Mouse (Mus musculus): Measurements from ENCODE around the gene Madcam1. TPM values are rescaled to one million over a fixed set of nuclear protein-coding genes. Genes with fewer than 3 reads are reported as not detected.

Madcam1 gene
- polyA plus RNA-seq, 1 experiment from 2014 or later: 16.9 TPM

DNA sequence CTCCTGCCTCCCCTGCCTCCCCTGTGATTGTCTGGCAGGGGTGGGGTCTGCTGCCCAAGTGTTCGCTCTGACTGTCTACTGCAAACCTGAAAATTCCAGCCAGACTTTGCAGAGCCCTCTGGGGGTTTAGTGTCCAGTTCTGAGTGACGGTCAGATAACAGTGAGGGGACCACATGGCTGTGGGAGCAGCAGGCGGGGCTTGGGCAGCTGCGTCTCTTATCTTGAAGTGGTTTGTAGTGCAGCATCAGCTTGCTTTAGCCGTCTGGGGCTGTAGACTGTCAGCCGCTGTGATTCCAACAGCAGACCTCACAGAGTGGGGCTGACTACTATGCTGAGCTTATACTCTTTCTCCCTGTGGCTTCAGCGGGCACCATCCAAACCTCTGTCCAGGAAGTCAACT is 44.9 kb downstream of the Madcam1 start:
- no peak for TF ChIP-seq CTCF (IDR thresholded peaks at IDR 0.05; ENCODE audit: low read depth)
- Histone ChIP-seq H3K4me3 (ENCODE audit: low read depth, low read length) (no peak overlapping the region), H3K27me3 (replicated peaks; ENCODE audit: control insufficient read depth, insufficient read depth, low read length) (no peaks in the 10 kb centered on the region), H3K36me3 (ENCODE audit: control insufficient read depth, insufficient read depth) (peaks cover 38% of the 10 kb centered on the region), H3K27ac (ENCODE audit: low read depth, low read length) (no peak overlapping the region), H3K9me3 (ENCODE audit: control insufficient read depth) (no peaks in the 10 kb centered on the region), H3K9ac (ENCODE audit: low read depth, low read length) (no peak overlapping the region), H3K4me1 (replicated peaks; ENCODE audit: control insufficient read depth, insufficient read depth, low read length) (peaks cover 7% of the 10 kb centered on the region), H3K4me2 (replicated peaks; ENCODE audit: low read depth) (no peak overlapping the region)
- 47% methylated on average over 7 of the region's 7 CpGs for WGBS
- ATAC-seq: no peak

DNA sequence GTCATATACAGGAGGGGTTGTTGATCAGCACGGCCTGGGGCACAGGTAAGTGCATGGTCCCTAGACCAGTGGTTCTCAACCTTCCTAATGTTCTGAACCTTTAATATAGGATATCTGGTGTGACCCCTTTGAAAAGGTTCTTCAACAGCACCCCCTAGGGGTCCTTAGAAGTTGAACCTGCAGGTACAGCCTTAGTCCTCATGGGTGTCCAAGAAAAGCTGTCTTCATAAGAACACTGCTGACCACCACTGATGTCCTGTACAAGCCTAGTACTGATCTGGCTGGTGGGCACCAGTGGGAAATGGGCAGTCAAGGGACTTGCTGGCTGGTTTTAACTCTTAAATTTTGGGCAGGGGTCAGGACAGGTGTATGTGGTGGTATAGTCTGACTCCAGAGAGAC is 47.7 kb downstream of the Madcam1 start:
- H3K27me3 ChIP-seq (replicated peaks; ENCODE audit: control insufficient read depth, insufficient read depth, low read length): peaks cover 13% of the 10 kb centered on the region
- peaks cover 5% of the 10 kb centered on the region; the same call in 1 of the 2 replicates for H3K4me1 ChIP-seq (replicated peaks; ENCODE audit: control insufficient read depth, insufficient read depth, low read length)
- H3K4me3 ChIP-seq (ENCODE audit: low read depth, low read length): no peak overlapping the region
- H3K9me3 ChIP-seq (ENCODE audit: control insufficient read depth): no peaks in the 10 kb centered on the region
- ATAC-seq: no peak
- no peak overlapping the region for H3K9ac ChIP-seq (ENCODE audit: low read depth, low read length)
- no peak overlapping the region for H3K27ac ChIP-seq (ENCODE audit: low read depth, low read length)
- WGBS: 83% methylated on average over 1 of the region's 1 CpGs
- H3K36me3 ChIP-seq (ENCODE audit: control insufficient read depth, insufficient read depth): peaks cover 38% of the 10 kb centered on the region
- peak; percentile 59 for TF ChIP-seq CTCF (IDR thresholded peaks at IDR 0.05; ENCODE audit: low read depth)
- H3K4me2 ChIP-seq (replicated peaks; ENCODE audit: low read depth): no peak overlapping the region

DNA sequence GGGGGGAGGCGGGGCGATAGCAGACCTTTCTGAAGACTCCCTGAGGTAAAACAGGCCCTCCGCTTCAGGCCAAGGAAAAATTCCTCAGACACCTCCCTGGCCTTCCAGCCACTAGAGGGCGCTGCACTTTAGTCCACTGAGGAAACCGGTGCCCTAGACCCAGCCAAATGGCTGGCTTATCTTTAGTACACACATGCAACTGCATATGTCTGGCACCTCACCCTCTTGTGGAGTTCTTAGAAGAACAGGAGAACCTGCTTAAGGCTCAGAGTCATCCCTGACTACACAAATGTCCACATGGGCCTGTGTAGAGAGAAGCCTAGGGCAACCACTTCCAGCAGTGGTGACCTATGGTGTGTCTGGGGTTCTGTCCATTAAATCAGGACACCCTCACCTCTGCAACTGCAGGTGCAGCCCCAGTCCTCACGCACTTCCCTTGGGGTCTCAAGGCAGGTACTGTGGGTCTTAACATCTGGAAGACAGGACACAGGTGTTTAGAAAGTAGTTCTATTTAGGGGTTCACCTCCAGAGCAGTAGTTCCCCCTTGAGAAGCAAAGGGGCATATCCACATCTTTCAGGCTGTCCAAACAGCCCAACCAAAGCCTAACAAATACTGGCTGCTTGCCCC is 48.3 kb downstream of the Madcam1 start:
- H3K27me3 ChIP-seq (replicated peaks; ENCODE audit: control insufficient read depth, insufficient read depth, low read length): peaks cover 19% of the 10 kb centered on the region
- H3K4me1 ChIP-seq (replicated peaks; ENCODE audit: control insufficient read depth, insufficient read depth, low read length): peaks cover under 1% of the 10 kb centered on the region; the same call in 1 of the 2 replicates
- peak; percentile 42 for ATAC-seq
- H3K4me3 ChIP-seq (ENCODE audit: low read depth, low read length): no peak overlapping the region
- WGBS: 9% methylated on average over 6 of the region's 6 CpGs
- H3K9me3 ChIP-seq (ENCODE audit: control insufficient read depth): no peaks in the 10 kb centered on the region
- no peak overlapping the region for H3K9ac ChIP-seq (ENCODE audit: low read depth, low read length)
- H3K27ac ChIP-seq (ENCODE audit: low read depth, low read length): no peak overlapping the region
- no peak overlapping the region for H3K4me2 ChIP-seq (replicated peaks; ENCODE audit: low read depth)
- peaks cover 38% of the 10 kb centered on the region for H3K36me3 ChIP-seq (ENCODE audit: control insufficient read depth, insufficient read depth)
- TF ChIP-seq CTCF (IDR thresholded peaks at IDR 0.05; ENCODE audit: low read depth): peak; percentile 83

DNA sequence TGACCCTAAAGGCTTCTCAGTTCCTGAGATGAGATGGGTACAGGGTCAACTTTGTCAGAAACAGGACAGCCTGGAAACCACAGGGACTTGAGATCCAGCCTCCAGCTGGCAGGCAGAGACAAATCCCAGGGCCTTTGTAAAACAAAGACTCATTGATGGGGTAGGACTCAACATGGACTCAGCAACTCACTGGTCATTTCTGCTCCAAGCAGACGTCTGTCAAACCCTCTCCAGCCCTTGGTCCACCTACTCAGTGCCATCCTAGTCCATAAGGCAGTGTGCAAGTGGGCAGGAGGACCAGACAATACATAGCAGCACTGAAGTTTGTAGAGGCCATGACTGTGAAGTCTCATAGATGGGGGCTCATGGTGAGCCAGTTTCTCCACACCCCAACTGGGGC is 48.8 kb downstream of the Madcam1 start:
- Histone ChIP-seq H3K9ac (ENCODE audit: low read depth, low read length) (no peak overlapping the region), H3K36me3 (ENCODE audit: control insufficient read depth, insufficient read depth) (peaks cover 38% of the 10 kb centered on the region), H3K9me3 (ENCODE audit: control insufficient read depth) (no peaks in the 10 kb centered on the region), H3K4me2 (replicated peaks; ENCODE audit: low read depth) (no peak overlapping the region), H3K27ac (ENCODE audit: low read depth, low read length) (no peak overlapping the region), H3K27me3 (replicated peaks; ENCODE audit: control insufficient read depth, insufficient read depth, low read length) (peaks cover 24% of the 10 kb centered on the region), H3K4me1 (replicated peaks; ENCODE audit: control insufficient read depth, insufficient read depth, low read length) (no peaks in the 10 kb centered on the region; the same call in 1 of the 2 replicates), H3K4me3 (ENCODE audit: low read depth, low read length) (no peak overlapping the region)
- no peak for ATAC-seq
- no peak for TF ChIP-seq CTCF (IDR thresholded peaks at IDR 0.05; ENCODE audit: low read depth)
- 33% methylated on average over 1 of the region's 1 CpGs for WGBS

GRCm38 (mm10) chr10:79714996-79715395 is 50.6 kb downstream of the Madcam1 start:
- H3K9ac ChIP-seq (ENCODE audit: low read depth, low read length): no peak overlapping the region
- peaks cover 32% of the 10 kb centered on the region for H3K27me3 ChIP-seq (replicated peaks; ENCODE audit: control insufficient read depth, insufficient read depth, low read length)
- 69% methylated on average over 4 of the region's 4 CpGs for WGBS
- no peak for TF ChIP-seq CTCF (IDR thresholded peaks at IDR 0.05; ENCODE audit: low read depth)
- no peak overlapping the region for H3K4me2 ChIP-seq (replicated peaks; ENCODE audit: low read depth)
- H3K4me3 ChIP-seq (ENCODE audit: low read depth, low read length): no peak overlapping the region
- no peaks in the 10 kb centered on the region for H3K9me3 ChIP-seq (ENCODE audit: control insufficient read depth)
- H3K36me3 ChIP-seq (ENCODE audit: control insufficient read depth, insufficient read depth): peaks cover 20% of the 10 kb centered on the region
- ATAC-seq: no peak
- no peak overlapping the region for H3K27ac ChIP-seq (ENCODE audit: low read depth, low read length)
- no peaks in the 10 kb centered on the region; the same call in 1 of the 2 replicates for H3K4me1 ChIP-seq (replicated peaks; ENCODE audit: control insufficient read depth, insufficient read depth, low read length)

- peaks cover 32% of the 10 kb centered on the region for H3K27me3 ChIP-seq (replicated peaks; ENCODE audit: control insufficient read depth, insufficient read depth, low read length)
- H3K9ac ChIP-seq (ENCODE audit: low read depth, low read length): no peak within 1 kb of the TSS
Measured at GRCm38 (mm10) chr10:79716254-79716987, 52.1 kb downstream of the Madcam1 start, which contains the start of gene Hcn2. Hcn2 (plus strand) TSS chr10:79716634.

More at GRCm38 (mm10) chr10:79716254-79716987, 52.1 kb downstream of the Madcam1 start, which contains the start of gene Hcn2:
- H3K4me1 ChIP-seq (replicated peaks; ENCODE audit: control insufficient read depth, insufficient read depth, low read length): no peaks in the 10 kb centered on the region; the same call in 1 of the 2 replicates
- H3K36me3 ChIP-seq (ENCODE audit: control insufficient read depth, insufficient read depth): peaks cover 6% of the 10 kb centered on the region
- peak; percentile 11; the same call in 1 of the 2 replicates for ATAC-seq
- H3K27ac ChIP-seq (ENCODE audit: low read depth, low read length): no peak within 1 kb of the TSS
- WGBS: 4% methylated on average over 43 of the region's 91 CpGs
- H3K4me2 ChIP-seq (replicated peaks; ENCODE audit: low read depth): peak within 1 kb of the TSS; percentile 99
- peak within 1 kb of the TSS; percentile 58 for H3K4me3 ChIP-seq (ENCODE audit: low read depth, low read length)
- H3K9me3 ChIP-seq (ENCODE audit: control insufficient read depth): no peaks in the 10 kb centered on the region
- no peak for TF ChIP-seq CTCF (IDR thresholded peaks at IDR 0.05; ENCODE audit: low read depth)

All from intestine, postnatal 0 days (tissue).